Mouse (Mus musculus) CH12F3 (cell line): ENCODE measurements around the gene Dzank1.

Experiments used
- in situ Hi-C: fragments of 300-500 bp; cut with MboI; formaldehyde crosslinking; loops from 2 replicates; pipeline ENCODE4 v1.14.3; 2020; ENCODE audit warnings: low sequenced_read_pairs

Dzank1 gene

GRCm38 (mm10) chr2:144526981-144527820 is at the start of gene Dzank1, which contains the start of gene Polr3f:
Dzank1 (minus strand) TSS chr2:144527414.
Polr3f (plus strand) TSS chr2:144527718.
- in situ Hi-C loops = no loop called here

GRCm38 (mm10) chr2:144555820-144556552 is 28.8 kb upstream of the Dzank1 start, which contains the start of gene Sec23b:
Sec23b (plus strand) TSS chr2:144556229.
- in situ Hi-C loops = no loop called here

- in situ Hi-C loops = no loop called here
Measured at GRCm38 (mm10) chr2:144555286-144555819, 28.1 kb upstream of the Dzank1 start.

- in situ Hi-C loops = no loop called here
Measured at GRCm38 (mm10) chr2:144553905-144554304, 26.7 kb upstream of the Dzank1 start.

GRCm38 (mm10) chr2:144550529-144550928 is 23.3 kb upstream of the Dzank1 start, which contains the start of gene Rbbp9:
Rbbp9 (minus strand) TSS chr2:144550869.
- in situ Hi-C loops = no loop called here

GRCm38 (mm10) chr2:144547559-144547958 is 20.3 kb upstream of the Dzank1 start:
- in situ Hi-C loops = no loop called here

- in situ Hi-C loops = no loop called here
Measured at GRCm38 (mm10) chr2:144545481-144545880, 18.3 kb upstream of the Dzank1 start.

GRCm38 (mm10) chr2:144545061-144545460 is 17.8 kb upstream of the Dzank1 start:
- in situ Hi-C loops = no loop called here

- in situ Hi-C loops = no loop called here
Measured at GRCm38 (mm10) chr2:144544630-144545029, 17.4 kb upstream of the Dzank1 start.

- in situ Hi-C loops = no loop called here
Measured at GRCm38 (mm10) chr2:144543670-144544069, 16.5 kb upstream of the Dzank1 start.

- in situ Hi-C loops = no loop called here
Measured at GRCm38 (mm10) chr2:144541246-144541645, 14.0 kb upstream of the Dzank1 start.

- in situ Hi-C loops = no loop called here
Measured at GRCm38 (mm10) chr2:144537123-144537522, 9.9 kb upstream of the Dzank1 start.

GRCm38 (mm10) chr2:144527821-144528174 is 584 bp upstream of the Dzank1 start:
- in situ Hi-C loops = no loop called here

GRCm38 (mm10) chr2:144525856-144526255 is 1.4 kb downstream of the Dzank1 start:
- in situ Hi-C loops = no loop called here

GRCm38 (mm10) chr2:144519772-144520171 is 7.4 kb downstream of the Dzank1 start:
- in situ Hi-C loops = no loop called here

- in situ Hi-C loops = no loop called here
Measured at GRCm38 (mm10) chr2:144514619-144515018, 12.6 kb downstream of the Dzank1 start.

GRCm38 (mm10) chr2:144502134-144502533 is 25.1 kb downstream of the Dzank1 start:
- in situ Hi-C loops = no loop called here

- in situ Hi-C loops = no loop called here
Measured at GRCm38 (mm10) chr2:144489342-144489741, 37.9 kb downstream of the Dzank1 start.

- in situ Hi-C loops = no loop called here
Measured at GRCm38 (mm10) chr2:144487476-144487875, 39.7 kb downstream of the Dzank1 start.

GRCm38 (mm10) chr2:144485439-144485838 is 41.8 kb downstream of the Dzank1 start:
- in situ Hi-C loops = no loop called here

- in situ Hi-C loops = no loop called here
Measured at GRCm38 (mm10) chr2:144484084-144484483, 43.1 kb downstream of the Dzank1 start.

GRCm38 (mm10) chr2:144479421-144479820 is 47.8 kb downstream of the Dzank1 start:
- in situ Hi-C loops = no loop called here
